Mouse (Mus musculus): ENCODE measurements around the gene Pck1.

Pck1 gene

DNA sequence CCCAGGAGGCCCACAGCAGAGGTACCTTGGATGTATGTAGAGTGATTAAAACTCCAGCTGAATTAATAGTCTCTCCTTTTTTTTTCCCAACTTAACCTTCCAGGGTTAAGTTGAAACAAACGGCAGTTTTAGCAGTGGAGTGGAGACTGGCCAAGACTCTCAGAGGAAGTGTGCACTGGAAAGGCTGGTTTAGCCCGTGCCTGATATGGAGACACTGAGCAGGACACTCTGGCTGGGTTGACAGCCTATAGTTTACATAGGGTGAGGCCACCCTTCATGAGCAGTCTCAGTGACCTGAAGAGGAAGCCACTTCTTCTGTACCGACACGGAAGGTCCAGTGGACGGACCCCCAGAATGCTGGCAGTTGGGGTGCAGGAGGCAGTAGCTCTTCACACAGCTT, 1.5 kb upstream of the Pck1 start:
- no peak for DNase-seq (ENCODE audit: low spot score)

GRCm38 (mm10) chr2:173151784-173152284, 1.0 kb upstream of the Pck1 start:
- no peak for DNase-seq (ENCODE audit: low spot score)

GRCm38 (mm10) chr2:173153266-173153665, 418 bp downstream of the Pck1 start:
- DNase-seq (ENCODE audit: low spot score): no peak

DNA sequence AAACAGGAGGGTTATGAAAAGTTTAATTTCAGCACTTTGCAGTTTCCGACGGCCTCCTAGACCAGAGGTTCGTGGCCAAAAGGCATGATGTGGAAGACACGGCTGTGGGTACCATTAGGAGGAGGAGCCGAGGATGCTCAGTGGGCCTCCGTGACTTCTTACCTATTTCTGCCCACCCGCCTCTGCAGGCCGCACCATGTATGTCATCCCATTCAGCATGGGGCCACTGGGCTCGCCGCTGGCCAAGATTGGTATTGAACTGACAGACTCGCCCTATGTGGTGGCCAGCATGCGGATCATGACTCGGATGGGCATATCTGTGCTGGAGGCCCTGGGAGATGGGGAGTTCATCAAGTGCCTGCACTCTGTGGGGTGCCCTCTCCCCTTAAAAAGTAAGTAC, 1.7 kb downstream of the Pck1 start:
- DNase-seq (ENCODE audit: low spot score): no peak

- DNase-seq (ENCODE audit: low spot score): no peak
Measured at GRCm38 (mm10) chr2:173154962-173155361, 2.1 kb downstream of the Pck1 start.

GRCm38 (mm10) chr2:173155907-173156306, 3.1 kb downstream of the Pck1 start:
- DNase-seq (ENCODE audit: low spot score): no peak

DNA sequence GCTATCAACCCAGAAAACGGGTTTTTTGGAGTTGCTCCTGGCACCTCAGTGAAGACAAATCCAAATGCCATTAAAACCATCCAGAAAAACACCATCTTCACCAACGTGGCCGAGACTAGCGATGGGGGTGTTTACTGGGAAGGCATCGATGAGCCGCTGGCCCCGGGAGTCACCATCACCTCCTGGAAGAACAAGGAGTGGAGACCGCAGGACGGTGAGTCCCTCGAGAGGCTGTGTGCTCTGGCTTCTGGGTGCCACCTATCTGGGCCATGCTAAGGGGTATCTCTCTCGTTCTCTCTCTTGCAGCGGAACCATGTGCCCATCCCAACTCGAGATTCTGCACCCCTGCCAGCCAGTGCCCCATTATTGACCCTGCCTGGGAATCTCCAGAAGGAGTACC, 4.1 kb downstream of the Pck1 start:
- no peak for DNase-seq (ENCODE audit: low spot score)

DNA sequence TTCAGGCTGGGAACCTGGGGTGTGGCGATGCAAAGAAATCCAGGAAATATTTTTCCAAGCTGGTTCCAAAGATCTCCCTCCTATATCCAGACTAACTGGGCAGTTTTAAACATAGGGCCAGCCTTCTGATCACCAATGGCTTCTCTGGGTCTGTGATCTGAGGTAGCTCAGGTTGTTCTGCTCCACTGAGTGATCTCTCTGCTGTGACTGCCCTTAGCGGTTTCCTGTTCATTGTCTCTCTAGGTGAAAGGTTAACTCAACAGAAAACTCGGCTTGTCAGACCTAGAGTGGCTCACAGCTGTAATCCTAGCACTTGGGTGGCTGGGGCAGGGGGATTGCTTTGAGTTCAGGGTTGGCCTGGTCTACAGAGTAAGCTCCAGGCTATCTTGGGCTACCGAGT, 4.5 kb downstream of the Pck1 start:
- DNase-seq (ENCODE audit: low spot score): no peak

DNA sequence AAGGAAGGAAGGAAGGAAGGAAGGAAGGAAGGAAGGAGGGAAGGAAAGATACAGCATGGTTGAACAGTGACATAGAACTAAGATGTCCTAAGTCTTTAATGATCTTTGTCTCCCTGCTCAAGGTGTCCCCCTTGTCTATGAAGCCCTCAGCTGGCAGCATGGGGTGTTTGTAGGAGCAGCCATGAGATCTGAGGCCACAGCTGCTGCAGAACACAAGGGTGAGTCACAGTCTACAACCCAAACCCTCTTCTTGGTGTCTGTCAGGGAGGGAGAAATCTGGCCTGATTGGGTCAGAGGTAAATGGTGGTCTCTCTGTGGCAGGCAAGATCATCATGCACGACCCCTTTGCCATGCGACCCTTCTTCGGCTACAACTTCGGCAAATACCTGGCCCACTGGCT, 5.0 kb downstream of the Pck1 start:
- no peak for DNase-seq (ENCODE audit: low spot score)

DNA sequence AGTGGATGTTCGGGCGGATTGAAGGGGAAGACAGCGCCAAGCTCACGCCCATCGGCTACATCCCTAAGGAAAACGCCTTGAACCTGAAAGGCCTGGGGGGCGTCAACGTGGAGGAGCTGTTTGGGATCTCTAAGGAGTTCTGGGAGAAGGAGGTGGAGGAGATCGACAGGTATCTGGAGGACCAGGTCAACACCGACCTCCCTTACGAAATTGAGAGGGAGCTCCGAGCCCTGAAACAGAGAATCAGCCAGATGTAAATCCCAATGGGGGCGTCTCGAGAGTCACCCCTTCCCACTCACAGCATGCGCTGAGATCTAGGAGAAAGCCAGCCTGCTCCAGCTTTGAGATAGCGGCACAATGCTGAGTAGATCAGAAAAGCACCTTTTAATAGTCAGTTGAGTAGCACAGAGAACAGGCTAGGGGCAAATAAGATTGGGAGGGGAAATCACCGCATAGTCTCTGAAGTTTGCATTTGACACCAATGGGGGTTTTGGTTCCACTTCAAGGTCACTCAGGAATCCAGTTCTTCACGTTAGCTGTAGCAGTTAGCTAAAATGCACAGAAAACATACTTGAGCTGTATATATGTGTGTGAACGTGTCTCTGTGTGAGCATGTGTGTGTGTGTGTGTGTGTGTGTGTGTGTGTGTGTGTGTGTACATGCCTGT, 5.7 kb downstream of the Pck1 start:
- DNase-seq (ENCODE audit: low spot score): no peak

- no peak for DNase-seq (ENCODE audit: low spot score)
Measured at GRCm38 (mm10) chr2:173159354-173160311, 6.8 kb downstream of the Pck1 start.

- DNase-seq (ENCODE audit: low spot score): no peak
Measured at GRCm38 (mm10) chr2:173163380-173163779, 10.5 kb downstream of the Pck1 start.

DNA sequence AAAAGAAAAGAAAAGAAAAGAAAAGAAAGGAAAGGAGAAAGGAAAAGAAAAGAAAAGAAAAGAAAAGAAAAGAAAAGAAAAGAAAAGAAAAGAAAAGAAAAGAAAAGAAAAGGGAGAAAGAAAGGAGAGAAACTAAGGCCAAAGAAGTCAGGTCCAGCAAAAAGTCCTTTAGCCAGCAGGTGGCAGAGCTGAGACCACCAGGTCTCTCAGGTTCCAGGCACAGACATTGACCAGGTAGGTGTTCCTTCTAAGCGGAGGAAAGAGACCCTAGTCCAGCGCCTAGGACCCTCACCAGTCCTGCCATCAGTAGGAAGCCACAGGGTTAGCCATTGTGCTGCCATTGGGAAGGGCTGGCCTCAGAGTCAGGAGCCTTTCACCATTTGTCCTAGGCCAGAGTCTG, 11.5 kb downstream of the Pck1 start:
- DNase-seq (ENCODE audit: low spot score): no peak

DNA sequence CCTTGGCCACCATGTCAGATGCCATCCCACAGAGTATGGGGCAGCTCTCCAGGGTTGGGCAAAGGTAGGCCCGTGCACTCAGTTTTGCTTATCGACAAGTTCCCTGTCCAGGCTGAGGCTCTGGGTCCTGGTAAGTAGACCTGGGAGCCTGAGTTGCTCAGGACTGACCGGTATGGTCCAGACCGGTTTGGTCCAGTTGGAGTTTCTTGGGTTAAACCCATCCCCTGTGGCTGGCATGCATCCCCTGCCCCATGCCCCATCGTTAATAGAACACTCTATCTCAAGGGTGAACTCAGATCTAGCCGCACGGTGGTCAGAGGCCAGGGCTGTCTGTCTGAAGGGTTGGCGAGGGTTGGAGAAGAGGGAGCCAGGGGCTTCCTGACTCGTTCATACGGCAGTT, 12.1 kb downstream of the Pck1 start:
- DNase-seq (ENCODE audit: low spot score): no peak

- DNase-seq (ENCODE audit: low spot score): no peak
Measured at GRCm38 (mm10) chr2:173165357-173165756, 12.5 kb downstream of the Pck1 start.

DNA sequence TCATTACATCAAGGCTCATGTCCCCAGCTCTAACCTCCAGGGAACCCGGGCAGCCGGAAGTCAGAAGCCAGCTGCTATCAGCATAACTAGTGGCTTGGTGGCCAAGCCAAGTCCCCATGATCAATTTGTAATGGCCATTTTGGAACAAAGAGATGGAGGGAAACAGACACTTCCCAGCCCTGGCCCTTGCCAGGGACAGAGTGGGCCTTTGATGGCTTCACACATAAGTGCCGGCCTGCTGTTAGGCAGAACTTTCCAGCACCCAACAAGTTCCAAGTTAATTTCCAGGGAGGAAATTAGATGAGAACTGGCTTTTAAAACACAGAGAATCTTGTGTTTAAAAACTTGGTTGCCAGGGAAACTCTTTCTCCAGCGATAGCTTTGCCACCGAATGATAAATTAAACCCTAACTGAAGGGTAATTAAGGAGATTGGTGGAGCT, 15.6 kb downstream of the Pck1 start:
- no peak for DNase-seq (ENCODE audit: low spot score)

GRCm38 (mm10) chr2:173170081-173170480, 17.2 kb downstream of the Pck1 start:
- no peak for DNase-seq (ENCODE audit: low spot score)

DNA sequence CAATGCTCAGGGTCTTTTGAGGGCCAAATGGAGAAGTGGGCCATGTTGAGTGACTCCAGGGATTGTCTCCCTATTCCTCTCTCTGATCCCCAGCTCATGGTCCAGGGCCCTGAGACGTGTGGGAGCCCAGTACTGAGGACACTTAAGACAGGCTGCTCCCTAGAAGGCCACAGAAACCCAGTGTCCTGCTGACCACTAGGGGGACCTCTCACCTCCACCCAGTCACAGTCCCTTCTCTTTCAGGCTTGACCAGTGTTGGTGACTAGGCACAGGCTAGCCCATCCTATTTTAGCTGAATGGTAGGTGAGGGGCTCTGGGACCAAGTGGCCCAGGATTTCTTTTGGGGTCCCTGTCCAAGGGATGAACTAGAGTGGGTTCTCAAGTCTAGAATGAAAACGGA, 17.9 kb downstream of the Pck1 start:
- DNase-seq (ENCODE audit: low spot score): no peak

DNA sequence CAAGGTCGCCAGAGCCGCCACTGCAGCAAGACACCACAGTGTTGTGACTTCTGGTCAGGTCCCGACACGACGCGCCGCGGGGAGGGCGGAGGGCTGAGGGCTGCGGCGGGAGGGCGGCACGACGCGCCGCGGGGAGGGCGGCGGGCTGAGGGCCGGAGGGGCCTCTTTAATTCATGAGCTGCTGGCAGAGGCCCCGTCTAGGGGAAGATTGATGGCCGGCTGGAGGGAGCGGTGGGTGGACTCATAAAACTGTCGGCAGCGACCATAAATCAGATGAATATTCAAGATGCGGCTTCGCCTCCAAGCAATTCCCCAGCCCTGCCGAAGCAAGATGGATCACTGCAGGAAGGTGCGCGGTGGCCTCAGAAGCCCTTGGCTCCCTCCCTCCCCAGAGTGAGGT, 18.6 kb downstream of the Pck1 start:
- DNase-seq (ENCODE audit: low spot score): no peak

GRCm38 (mm10) chr2:173171956-173172355, 19.1 kb downstream of the Pck1 start:
- no peak for DNase-seq (ENCODE audit: low spot score)

GRCm38 (mm10) chr2:173172386-173172785, 19.5 kb downstream of the Pck1 start:
- no peak for DNase-seq (ENCODE audit: low spot score)

DNA sequence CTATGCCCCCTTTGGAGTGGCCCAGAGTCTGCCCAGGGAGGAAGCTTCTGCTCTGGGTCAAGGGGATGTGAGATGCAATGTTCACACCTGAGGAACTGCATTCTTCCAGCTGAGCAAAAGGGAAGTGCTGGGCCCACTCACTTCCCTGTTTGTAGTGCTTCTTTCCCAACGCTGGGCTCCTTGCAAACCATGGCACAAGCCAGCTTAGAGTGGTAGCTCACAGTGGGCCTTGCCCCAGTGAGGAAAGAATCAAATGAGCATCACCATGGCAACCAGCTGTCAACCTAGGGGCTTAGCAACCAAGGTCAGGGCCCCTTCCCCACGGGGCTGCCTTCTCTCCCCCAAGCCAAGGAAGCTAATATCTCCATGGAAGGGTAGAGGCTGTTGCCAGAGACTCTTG, 20.2 kb downstream of the Pck1 start:
- DNase-seq (ENCODE audit: low spot score): no peak
